Mouse (Mus musculus): ENCODE measurements around the gene Gpx4.

- peak; percentile 54; the same call in 1 of the 2 replicates for TF ChIP-seq CTCF (IDR thresholded peaks at IDR 0.05; ENCODE audit: borderline replicate concordance, control insufficient read depth, extremely low read depth, insufficient read depth, low read length, poor library complexity)
- 0 out of 2 replicates have a peak, but pooled peaks have one; percentile 3 for TF ChIP-seq POLR2A (IDR thresholded peaks at IDR 0.05; ENCODE audit: control insufficient read depth, extremely low read depth, insufficient read depth, low read length, poor library complexity)
Observed at GRCm38 (mm10) chr10:80053831-80054815, 7.2 kb downstream of the Gpx4 start.
